Mouse (Mus musculus) olfactory bulb, adult 2 months (tissue): ENCODE results near the gene Uspl1. TPM values are rescaled to one million over a fixed set of nuclear protein-coding genes. Genes with fewer than 3 reads are reported as not detected.

Source experiments
- H3K27ac ChIP-seq: fragments of 200-500 bp; 2 replicates; pipeline ENCODE4 v1.5.1; 2012; ENCODE audit warnings: low read depth, low read length; ENCODE audit not compliant: insufficient read depth
- H3K4me1 ChIP-seq: fragments of 200-500 bp; 2 replicates; pipeline ENCODE4 v1.6.1; 2012; ENCODE audit warnings: low read length; ENCODE audit not compliant: control insufficient read depth, insufficient read depth
- H3K4me3 ChIP-seq: fragments of 200-500 bp; 2 replicates; pipeline ENCODE4 v1.5.1; 2012; ENCODE audit warnings: mild to moderate bottlenecking, low read depth, low read length, moderate library complexity; ENCODE audit not compliant: insufficient read depth
- CTCF ChIP-seq: fragments of 200-500 bp; IDR thresholded peaks from 2 replicates; pipeline ENCODE4 v1.5.1; 2012; ENCODE audit warnings: low read depth, mild to moderate bottlenecking, low read length, moderate library complexity; ENCODE audit not compliant: insufficient read depth
- POLR2A ChIP-seq: fragments of 200-500 bp; IDR thresholded peaks from 2 replicates; pipeline ENCODE4 v1.6.1; 2012; ENCODE audit warnings: mild to moderate bottlenecking, low read depth, low read length, moderate library complexity; ENCODE audit not compliant: insufficient read depth
- WGBS: fragments of 180-500 bp; shearing (Covaris S2); methylation state at CpG from one replicate; pipeline ENCODE4 v1.1.7; 2018; 5-methylcytosine and 5-hydroxymethylcytosine counted together
- polyA plus RNA-seq: library from polyadenylated mRNA; stranded (reverse); fragments of >200 nt; gene quantifications from 2 replicates; pipeline ENCODE4 v1.2.4, GENCODE M21; 2012; ENCODE audit warnings: low replicate concordance; ENCODE audit not compliant: missing spikeins, insufficient read depth, insufficient read length

Gene Uspl1
- polyA plus RNA-seq, 1 experiment = not detected

- no peak overlapping the region for H3K27ac ChIP-seq
- TF ChIP-seq CTCF (no peak), POLR2A (no peak)
- 87% methylated on average over 7 of the region's 7 CpGs for WGBS
- H3K4me3 ChIP-seq = no peak overlapping the region
- H3K4me1 ChIP-seq = no peaks in the 10 kb centered on the region; the same call in 1 of the 2 replicates
These were observed 50.9 kb downstream of the Uspl1 start for GRCm38 (mm10) chr5:149235002-149235401.

- TF ChIP-seq POLR2A (no peak), CTCF (no peak)
- WGBS = 68% methylated on average over 24 of the region's 24 CpGs
- Histone ChIP-seq H3K4me3 (no peak overlapping the region), H3K4me1 (no peaks in the 10 kb centered on the region), H3K27ac (no peak overlapping the region)
These were observed 53.2 kb downstream of the Uspl1 start for GRCm38 (mm10) chr5:149237221-149237950.

- Histone ChIP-seq H3K27ac (no peak overlapping the region), H3K4me1 (peaks cover 11% of the 10 kb centered on the region), H3K4me3 (no peak overlapping the region)
- 69% methylated on average over 5 of the region's 5 CpGs for WGBS
- TF ChIP-seq CTCF (no peak), POLR2A (no peak)
These were observed 58.3 kb downstream of the Uspl1 start for GRCm38 (mm10) chr5:149242467-149242866.

GRCm38 (mm10) chr5:149243053-149243452, 58.9 kb downstream of the Uspl1 start:
- no peak overlapping the region for H3K27ac ChIP-seq
- TF ChIP-seq POLR2A (no peak), CTCF (no peak)
- H3K4me3 ChIP-seq = no peak overlapping the region
- WGBS = 30% methylated on average over 5 of the region's 5 CpGs
- H3K4me1 ChIP-seq = peaks cover 11% of the 10 kb centered on the region

GRCm38 (mm10) chr5:149245391-149245964, 61.3 kb downstream of the Uspl1 start:
- H3K4me3 ChIP-seq = no peak overlapping the region; the same call in 1 of the 2 replicates
- peaks cover 11% of the 10 kb centered on the region for H3K4me1 ChIP-seq
- no peak for TF ChIP-seq POLR2A
- 60% methylated on average over 9 of the region's 9 CpGs for WGBS
- no peak overlapping the region for H3K27ac ChIP-seq

- no peak overlapping the region for H3K27ac ChIP-seq
- 32% methylated on average over 16 of the region's 16 CpGs for WGBS
These were observed 61.9 kb downstream of the Uspl1 start for GRCm38 (mm10) chr5:149245965-149246470.

GRCm38 (mm10) chr5:149247047-149247904, 63.1 kb downstream of the Uspl1 start:
- 53% methylated on average over 20 of the region's 20 CpGs for WGBS
- TF ChIP-seq POLR2A (no peak), CTCF (no peak)
- Histone ChIP-seq H3K4me1 (peaks cover 11% of the 10 kb centered on the region), H3K4me3 (no peak overlapping the region), H3K27ac (no peak overlapping the region)

More at GRCm38 (mm10) chr5:149245965-149246470, 61.9 kb downstream of the Uspl1 start:
- no peak overlapping the region; the same call in 1 of the 2 replicates for H3K4me3 ChIP-seq
- peaks cover 11% of the 10 kb centered on the region for H3K4me1 ChIP-seq
- no peak for TF ChIP-seq POLR2A
- TF ChIP-seq CTCF = no peak

GRCm38 (mm10) chr5:149252303-149252702, 68.2 kb downstream of the Uspl1 start:
- no peak overlapping the region for H3K27ac ChIP-seq
- TF ChIP-seq CTCF (no peak), POLR2A (no peak)
- 86% methylated on average over 3 of the region's 3 CpGs for WGBS
- no peak overlapping the region for H3K4me3 ChIP-seq
- no peaks in the 10 kb centered on the region for H3K4me1 ChIP-seq

GRCm38 (mm10) chr5:149253491-149253890, 69.3 kb downstream of the Uspl1 start:
- TF ChIP-seq POLR2A = no peak
- TF ChIP-seq CTCF = no peak
- 79% methylated on average over 2 of the region's 2 CpGs for WGBS
- Histone ChIP-seq H3K27ac (no peak overlapping the region), H3K4me3 (no peak overlapping the region), H3K4me1 (peaks cover 7% of the 10 kb centered on the region; the same call in 1 of the 2 replicates)
